Mouse (Mus musculus) lung, adult 2 months (tissue): ENCODE measurements around the gene Fbln1.

ENCODE experiments used
- CTCF ChIP-seq: fragments of 200-500 bp; IDR thresholded peaks from 2 replicates; pipeline ENCODE4 v1.5.1; 2011; ENCODE audit warnings: mild to moderate bottlenecking, low read length, control low read depth; ENCODE audit not compliant: insufficient read depth
- POLR2A ChIP-seq: fragments of 200-500 bp; IDR thresholded peaks from 2 replicates; pipeline ENCODE4 v1.6.1; 2011; ENCODE audit warnings: low read depth, mild to moderate bottlenecking, control low read depth, low read length, borderline replicate concordance; ENCODE audit errors: extremely low read depth

GRCm38 (mm10) chr15:85252476-85252875, 46.7 kb downstream of the Fbln1 start:
- no peak for TF ChIP-seq POLR2A
- TF ChIP-seq CTCF: no peak
